Mouse (Mus musculus): Measurements from ENCODE around the gene Cryba2. TPM values are rescaled to one million over a fixed set of nuclear protein-coding genes. Genes with fewer than 3 reads are reported as not detected.

Gene Cryba2
- total and polyA plus RNA-seq, 3 experiments = not detected

DNA sequence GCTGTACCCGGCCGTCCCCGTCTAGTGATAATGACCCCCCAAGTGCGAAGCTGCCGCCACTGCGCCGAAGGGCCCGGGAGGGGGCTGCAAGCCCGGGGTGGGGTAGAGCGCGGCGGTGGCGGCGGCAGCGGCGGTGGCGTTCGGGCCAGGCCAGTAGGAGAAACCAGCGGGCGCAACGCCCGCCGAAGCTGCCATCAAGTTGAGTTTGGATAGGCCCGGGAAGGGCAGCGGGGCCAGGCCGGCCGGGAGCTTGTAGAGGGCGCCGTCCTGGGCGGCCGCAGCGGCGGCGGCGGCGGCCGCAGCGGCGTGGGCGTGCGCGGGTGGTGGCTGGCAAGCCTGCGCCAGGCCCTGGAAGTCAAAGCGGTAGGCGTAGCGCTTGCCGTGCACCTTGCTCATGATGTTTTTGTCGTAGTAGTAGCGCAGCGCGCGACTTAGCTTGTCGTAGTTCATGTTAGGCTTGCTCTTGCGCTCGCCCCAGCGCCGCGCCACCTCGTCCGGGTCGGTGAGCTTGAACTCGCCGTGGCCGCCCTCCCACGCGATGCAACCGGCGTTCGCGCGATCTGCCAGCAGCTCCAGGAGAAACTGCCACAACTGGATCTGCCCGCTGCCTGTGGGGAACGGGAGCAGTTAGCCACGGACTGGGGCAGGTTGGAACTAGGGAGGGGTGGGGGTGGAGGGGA, 10.7 kb downstream of the Cryba2 start:
- H3K9me3 ChIP-seq (replicated peaks) = no peaks in the 10 kb centered on the region; the same call in 1 of the 2 replicates
- ATAC-seq (ENCODE audit: extremely low read depth, insufficient number of reproducible peaks, low FRiP score, poor library complexity, severe bottlenecking) (no peak), DNase-seq (ENCODE audit: low spot score) (no peak)
- H3K36me3 ChIP-seq (replicated peaks) = no peaks in the 10 kb centered on the region
- no peak overlapping the region for H3K4me3 ChIP-seq (ENCODE audit: low read depth, low read length)
- TF ChIP-seq GATA1 (IDR thresholded peaks at IDR 0.05; ENCODE audit: borderline replicate concordance, low read length) (no peak), CTCF (IDR thresholded peaks at IDR 0.05; ENCODE audit: low read depth, low read length) (no peak), TAL1 (conservative IDR thresholded peaks at IDR 0.05; ENCODE audit: low read depth, low read length) (no peak), GATA2 (IDR thresholded peaks at IDR 0.05; ENCODE audit: borderline replicate concordance, low read depth, low read length) (no peak), POLR2AphosphoS5 (IDR thresholded peaks at IDR 0.05; ENCODE audit: insufficient replicate concordance, low read depth, low read length) (no peak)
- H3K4me1 ChIP-seq (ENCODE audit: insufficient read depth, low read depth, low read length) = peaks cover 10% of the 10 kb centered on the region
- H3K27me3 ChIP-seq (ENCODE audit: insufficient read depth, low read length) = peaks cover 32% of the 10 kb centered on the region

DNA sequence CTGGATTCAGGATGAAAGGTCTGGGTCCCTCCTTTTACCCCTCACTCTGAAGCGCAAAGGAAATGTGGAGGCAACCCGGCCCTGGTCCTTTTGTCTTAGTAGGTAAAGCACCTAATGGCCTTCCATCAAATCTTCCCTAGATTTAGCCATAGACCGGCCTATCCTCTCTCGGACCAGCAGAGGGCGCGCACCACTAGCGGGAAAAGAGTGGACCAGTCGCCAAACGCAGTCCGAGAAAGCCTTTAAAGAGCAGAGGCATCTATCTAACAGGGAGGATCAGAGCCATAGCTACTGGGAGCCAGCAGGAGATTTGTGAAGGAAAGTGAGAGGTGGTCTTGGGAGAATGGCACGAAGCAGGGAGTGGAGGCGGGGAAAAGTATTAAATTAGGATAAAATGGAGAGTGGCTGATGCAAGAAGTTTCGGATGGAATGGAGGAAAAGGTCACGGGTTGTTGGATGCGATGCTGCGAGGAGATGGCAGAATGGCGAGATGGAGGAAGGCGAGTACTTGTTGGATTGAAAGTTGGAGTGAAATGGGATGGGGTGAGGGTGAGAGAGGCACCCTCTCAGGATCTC, 12.1 kb downstream of the Cryba2 start:
- Histone ChIP-seq H3K4me1 (ENCODE audit: insufficient read depth, low read depth, low read length) (peaks cover 10% of the 10 kb centered on the region), H3K9me3 (replicated peaks) (no peaks in the 10 kb centered on the region; the same call in 1 of the 2 replicates), H3K36me3 (replicated peaks) (no peaks in the 10 kb centered on the region), H3K4me3 (ENCODE audit: low read depth, low read length) (no peak overlapping the region), H3K27me3 (ENCODE audit: insufficient read depth, low read length) (peaks cover 26% of the 10 kb centered on the region)
- DNase-seq (ENCODE audit: low spot score) (peak; percentile 63), ATAC-seq (ENCODE audit: extremely low read depth, insufficient number of reproducible peaks, low FRiP score, poor library complexity, severe bottlenecking) (no peak)
- TF ChIP-seq CTCF (IDR thresholded peaks at IDR 0.05; ENCODE audit: low read depth, low read length) (peak; percentile 86), POLR2AphosphoS5 (IDR thresholded peaks at IDR 0.05; ENCODE audit: insufficient replicate concordance, low read depth, low read length) (no peak)

DNA sequence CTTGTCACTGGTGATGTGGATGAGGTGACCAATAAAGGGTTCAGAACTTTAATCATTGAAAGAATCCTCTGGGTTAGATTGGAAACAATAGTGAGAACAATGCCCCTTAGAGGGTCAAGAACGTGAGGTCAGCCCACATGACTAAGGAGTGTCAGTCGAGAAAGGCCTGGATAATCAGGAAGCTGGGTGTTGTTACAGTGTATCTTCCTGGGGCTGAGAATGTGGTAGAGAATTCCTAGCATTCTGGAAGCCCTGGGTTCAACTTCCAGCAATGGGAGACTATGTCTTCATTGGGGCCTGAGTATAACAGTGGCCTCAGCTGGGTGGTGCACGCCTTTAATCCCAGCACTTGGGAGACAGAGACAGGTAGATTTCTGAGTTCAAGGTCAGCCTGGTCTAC, 15.7 kb downstream of the Cryba2 start:
- Histone ChIP-seq H3K9me3 (replicated peaks) (no peaks in the 10 kb centered on the region), H3K27me3 (ENCODE audit: insufficient read depth, low read length) (0 out of 2 replicates have a peak, but pooled peaks cover 2% of the 10 kb centered on the region), H3K4me1 (ENCODE audit: insufficient read depth, low read depth, low read length) (peaks cover 5% of the 10 kb centered on the region), H3K4me3 (ENCODE audit: low read depth, low read length) (no peak overlapping the region), H3K36me3 (replicated peaks) (no peaks in the 10 kb centered on the region)
- ATAC-seq (ENCODE audit: extremely low read depth, insufficient number of reproducible peaks, low FRiP score, poor library complexity, severe bottlenecking) (no peak), DNase-seq (ENCODE audit: low spot score) (no peak)
- TF ChIP-seq GATA2 (IDR thresholded peaks at IDR 0.05; ENCODE audit: borderline replicate concordance, low read depth, low read length) = no peak
- no peak for TF ChIP-seq CTCF (IDR thresholded peaks at IDR 0.05; ENCODE audit: low read depth, low read length)
- no peak for TF ChIP-seq TAL1 (conservative IDR thresholded peaks at IDR 0.05; ENCODE audit: low read depth, low read length)
- no peak for TF ChIP-seq GATA1 (IDR thresholded peaks at IDR 0.05; ENCODE audit: borderline replicate concordance, low read length)
- no peak for TF ChIP-seq POLR2AphosphoS5 (IDR thresholded peaks at IDR 0.05; ENCODE audit: insufficient replicate concordance, low read depth, low read length)

DNA sequence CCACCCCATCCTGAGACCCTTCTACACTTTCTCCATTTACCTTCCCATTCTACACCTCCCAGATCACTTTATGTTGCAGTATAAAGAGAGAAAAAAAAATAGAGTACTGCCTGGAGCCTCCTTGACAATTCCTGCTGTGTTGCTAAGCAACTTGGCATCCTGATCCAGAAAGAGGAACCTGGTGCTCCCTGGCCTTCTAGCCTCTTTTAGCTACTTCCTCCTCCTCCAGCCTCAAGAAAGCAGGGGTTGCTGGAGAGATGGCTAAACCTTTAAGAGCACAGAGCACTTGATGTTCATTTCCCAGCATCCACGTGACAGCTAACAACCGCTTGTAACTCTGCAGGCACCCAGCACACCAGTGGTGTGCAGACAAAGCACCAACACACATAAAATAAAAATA, 20.7 kb downstream of the Cryba2 start:
- ATAC-seq (ENCODE audit: extremely low read depth, insufficient number of reproducible peaks, low FRiP score, poor library complexity, severe bottlenecking) = no peak
- no peak for TF ChIP-seq GATA2 (IDR thresholded peaks at IDR 0.05; ENCODE audit: borderline replicate concordance, low read depth, low read length)
- no peak for TF ChIP-seq POLR2AphosphoS5 (IDR thresholded peaks at IDR 0.05; ENCODE audit: insufficient replicate concordance, low read depth, low read length)
- no peak for TF ChIP-seq GATA1 (IDR thresholded peaks at IDR 0.05; ENCODE audit: borderline replicate concordance, low read length)
- no peak for TF ChIP-seq TAL1 (conservative IDR thresholded peaks at IDR 0.05; ENCODE audit: low read depth, low read length)
- TF ChIP-seq CTCF (IDR thresholded peaks at IDR 0.05; ENCODE audit: low read depth, low read length) = no peak
- H3K27me3 ChIP-seq (ENCODE audit: insufficient read depth, low read length) = 0 out of 2 replicates have a peak, but pooled peaks cover 3% of the 10 kb centered on the region

DNA sequence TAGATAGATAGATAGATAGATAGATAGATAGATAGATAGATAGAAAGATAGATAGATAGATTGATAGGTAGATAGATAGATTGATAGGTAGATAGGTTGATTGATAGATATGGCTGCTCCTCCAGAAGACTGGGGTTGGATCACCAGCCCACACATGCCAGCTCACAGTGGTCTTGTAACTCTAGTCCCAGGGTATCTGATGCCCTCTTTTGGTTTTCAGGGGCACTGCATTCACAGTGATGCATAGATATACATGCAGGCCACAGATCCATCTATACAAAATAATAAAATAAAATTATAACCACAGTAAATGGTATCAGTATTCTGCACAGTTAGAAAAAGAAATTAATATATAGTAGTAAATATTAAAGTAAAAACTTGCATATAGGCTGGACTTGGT, 31.2 kb downstream of the Cryba2 start:
- DNase-seq (ENCODE audit: low spot score) (no peak), ATAC-seq (ENCODE audit: extremely low read depth, insufficient number of reproducible peaks, low FRiP score, poor library complexity, severe bottlenecking) (no peak)
- no peaks in the 10 kb centered on the region for H3K36me3 ChIP-seq (replicated peaks)
- no peak for TF ChIP-seq GATA1 (IDR thresholded peaks at IDR 0.05; ENCODE audit: borderline replicate concordance, low read length)
- TF ChIP-seq GATA2 (IDR thresholded peaks at IDR 0.05; ENCODE audit: borderline replicate concordance, low read depth, low read length) = no peak
- TF ChIP-seq CTCF (IDR thresholded peaks at IDR 0.05; ENCODE audit: low read depth, low read length) = no peak
- peaks cover 7% of the 10 kb centered on the region for H3K9me3 ChIP-seq (replicated peaks)
- no peak overlapping the region for H3K4me3 ChIP-seq (ENCODE audit: low read depth, low read length)
- no peaks in the 10 kb centered on the region for H3K4me1 ChIP-seq (ENCODE audit: insufficient read depth, low read depth, low read length)
- no peaks in the 10 kb centered on the region for H3K27me3 ChIP-seq (ENCODE audit: insufficient read depth, low read length)

More for the DNA sequence above, 20.7 kb downstream of the Cryba2 start:
- no peak overlapping the region for H3K4me3 ChIP-seq (ENCODE audit: low read depth, low read length)
- no peaks in the 10 kb centered on the region for H3K36me3 ChIP-seq (replicated peaks)
- DNase-seq (ENCODE audit: low spot score) = no peak
- no peaks in the 10 kb centered on the region for H3K4me1 ChIP-seq (ENCODE audit: insufficient read depth, low read depth, low read length)
- no peaks in the 10 kb centered on the region for H3K9me3 ChIP-seq (replicated peaks)

DNA sequence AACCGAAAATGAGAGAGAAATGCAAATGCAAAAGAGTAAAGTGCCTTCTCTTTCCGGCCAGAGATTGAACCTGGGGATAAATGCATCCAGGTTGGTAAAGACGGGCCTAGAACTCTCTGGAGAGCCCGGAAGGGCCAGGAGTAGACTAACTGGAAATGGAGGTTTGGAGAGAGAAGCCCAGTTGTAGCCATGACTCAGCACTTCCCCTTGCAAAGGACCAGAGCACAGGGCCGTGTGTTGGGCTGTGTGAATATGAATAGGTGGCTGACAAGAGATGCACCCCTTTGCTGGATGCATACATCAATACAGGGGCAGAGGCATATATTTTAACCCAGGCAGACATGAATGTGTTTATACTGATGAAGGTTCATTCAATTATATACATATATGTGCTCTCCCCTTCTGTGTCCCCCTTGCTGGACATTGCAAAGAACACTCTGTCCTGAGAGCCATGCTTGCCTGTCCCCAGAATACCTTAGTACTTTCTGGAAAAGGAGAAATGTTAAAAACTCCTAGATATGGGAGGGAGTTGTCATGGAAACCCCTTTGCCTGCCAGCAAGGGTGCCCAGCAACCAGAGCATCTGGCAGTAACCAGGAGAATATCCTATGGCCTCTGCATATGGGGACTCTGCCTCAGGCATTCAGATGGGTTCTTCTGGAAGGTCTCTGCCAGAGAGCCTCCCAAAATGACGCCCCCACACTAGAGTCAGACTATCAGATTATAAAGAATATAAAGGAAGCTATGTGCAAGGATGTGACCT, 33.5 kb downstream of the Cryba2 start:
- no peaks in the 10 kb centered on the region for H3K27me3 ChIP-seq (ENCODE audit: insufficient read depth, low read length)
- peaks cover 29% of the 10 kb centered on the region for H3K9me3 ChIP-seq (replicated peaks)
- no peak for ATAC-seq (ENCODE audit: extremely low read depth, insufficient number of reproducible peaks, low FRiP score, poor library complexity, severe bottlenecking)
- no peaks in the 10 kb centered on the region for H3K4me1 ChIP-seq (ENCODE audit: insufficient read depth, low read depth, low read length)
- TF ChIP-seq GATA1 (IDR thresholded peaks at IDR 0.05; ENCODE audit: borderline replicate concordance, low read length) (no peak), TAL1 (conservative IDR thresholded peaks at IDR 0.05; ENCODE audit: low read depth, low read length) (no peak), GATA2 (IDR thresholded peaks at IDR 0.05; ENCODE audit: borderline replicate concordance, low read depth, low read length) (no peak), CTCF (IDR thresholded peaks at IDR 0.05; ENCODE audit: low read depth, low read length) (no peak), POLR2AphosphoS5 (IDR thresholded peaks at IDR 0.05; ENCODE audit: insufficient replicate concordance, low read depth, low read length) (no peak)
- H3K36me3 ChIP-seq (replicated peaks) = no peaks in the 10 kb centered on the region
- DNase-seq (ENCODE audit: low spot score) = no peak
- no peak overlapping the region for H3K4me3 ChIP-seq (ENCODE audit: low read depth, low read length)

All from G1E (cell line).